Mouse (Mus musculus) C2C12 (cell line): ENCODE results near the gene Cacna1c.

Source experiments
- CEBPB ChIP-seq: IDR thresholded peaks from one replicate; pipeline ENCODE4 v1.6.1; 2011; ENCODE audit warnings: low read depth, mild to moderate bottlenecking, control low read depth, moderate library complexity
- CTCF ChIP-seq: IDR thresholded peaks from one replicate; pipeline ENCODE4 v1.5.1; 2011; ENCODE audit not compliant: control insufficient read depth, insufficient read depth, insufficient read length
- MAX ChIP-seq: IDR thresholded peaks from one replicate; pipeline ENCODE4 v1.6.1; 2011; ENCODE audit warnings: mild to moderate bottlenecking, control low read depth
- MYOD1 ChIP-seq: IDR thresholded peaks from one replicate; pipeline ENCODE4 v1.6.1; 2011; ENCODE audit warnings: low read depth; ENCODE audit not compliant: control insufficient read depth, insufficient read length
- MYOG ChIP-seq: IDR thresholded peaks from one replicate; pipeline ENCODE4 v1.6.1; 2011; ENCODE audit not compliant: control insufficient read depth, insufficient read length; ENCODE audit errors: extremely low read depth
- USF1 ChIP-seq: IDR thresholded peaks from one replicate; pipeline ENCODE4 v1.6.1; 2011; ENCODE audit warnings: low read depth, mild to moderate bottlenecking, control low read depth, moderate library complexity

- TF ChIP-seq CTCF (no peak), MYOD1 (no peak), MAX (no peak), CEBPB (no peak), MYOG (no peak), USF1 (no peak)
Measured at GRCm38 (mm10) chr6:118851086-118851485, 345.1 kb downstream of the Cacna1c start.
